Mouse (Mus musculus) cerebellum, postnatal 10 days (tissue): ENCODE measurements around the gene Siah2.
A peak's percentile ranks its signal among the peaks of the same experiment; 100 is the strongest.

Experiments used
- DNase-seq, 2 experiments: peaks; one replicate each; pipeline ENCODE4 v3.0.0; 2021; ENCODE audit warnings: mixed read lengths in 2 of 2

Siah2 gene

GRCm38 (mm10) chr3:58660636-58661035, 31.6 kb downstream of the Siah2 start:
- no peak for DNase-seq

GRCm38 (mm10) chr3:58657356-58657755, 34.8 kb downstream of the Siah2 start:
- peak; percentile 57 to 68 for DNase-seq

- peak; percentile 86 to 91 for DNase-seq
Measured at GRCm38 (mm10) chr3:58655362-58656130, 36.7 kb downstream of the Siah2 start.

GRCm38 (mm10) chr3:58653907-58654306, 38.3 kb downstream of the Siah2 start:
- peak; percentile 57 to 69 for DNase-seq

GRCm38 (mm10) chr3:58650328-58650727, 41.9 kb downstream of the Siah2 start:
- DNase-seq, result no peak

GRCm38 (mm10) chr3:58647179-58647578, 45.0 kb downstream of the Siah2 start:
- DNase-seq, result no peak

GRCm38 (mm10) chr3:58646180-58646579, 46.0 kb downstream of the Siah2 start:
- no peak for DNase-seq

- peak; percentile 59 to 60 for DNase-seq
Measured at GRCm38 (mm10) chr3:58636406-58637295, 55.5 kb downstream of the Siah2 start, which contains the start of gene Erich6. Gene Erich6 (minus strand): TSS chr3:58637207.

- no peak for DNase-seq
Measured at GRCm38 (mm10) chr3:58631693-58632092, 60.5 kb downstream of the Siah2 start.

- DNase-seq, result no peak
Measured at GRCm38 (mm10) chr3:58624981-58625380, 67.2 kb downstream of the Siah2 start.
